Comparison of ENCODE assay signal across 25 mouse cellular contexts in the genomic region with DNA sequence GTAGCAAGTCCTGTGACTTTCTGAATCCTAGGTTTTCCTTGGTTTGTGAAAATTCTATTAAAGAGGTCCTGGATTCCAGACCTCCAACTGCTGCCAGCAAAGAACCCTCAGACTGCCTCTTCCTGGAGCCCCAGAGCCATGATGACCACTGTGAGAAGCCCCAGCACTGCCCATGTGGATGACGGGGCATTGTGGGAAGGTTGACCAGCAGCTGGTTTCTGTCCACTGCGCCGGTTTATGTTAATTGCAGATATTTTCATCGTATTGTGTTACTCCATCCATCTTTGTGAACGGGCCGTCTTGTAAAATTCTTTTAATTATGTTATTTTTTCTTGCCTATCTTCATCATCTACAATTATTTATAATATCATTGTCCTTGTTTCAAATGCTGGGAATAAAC. TPM values are rescaled to one million over a fixed set of nuclear protein-coding genes. Genes with fewer than 3 reads are reported as not detected.
"Had no signal": no experiment of that assay in that cellular context is flagged by ENCODE, and none has a peak within 500 bp of the region (broad histone marks: within the 10 kb centered on the region; RNA-seq: fewer than 3 reads in every experiment).

No protein-coding gene starts in this region.

- H3K27ac ChIP-seq: hindbrain, postnatal 0 days; left cerebral cortex, adult 2 months; liver, embryonic 13.5 days; midbrain, embryonic 10.5 days; midbrain, embryonic 13.5 days; neural tube, embryonic 13.5 days; stomach, embryonic 15.5 days had no signal

- ATAC-seq: hindbrain, postnatal 0 days; inflammation-experienced regulatory T-cells, adult 6 months; intestine, embryonic 16.5 days; midbrain, embryonic 13.5 days; midbrain, embryonic 16.5 days had no signal

- H3K36me3 ChIP-seq: liver, embryonic 13.5 days; midbrain, embryonic 10.5 days; neural tube, embryonic 13.5 days; stomach, embryonic 15.5 days had no signal

- H3K9me3 ChIP-seq: liver, embryonic 13.5 days; megakaryocyte, embryonic 14.5 days; midbrain, embryonic 10.5 days; midbrain, embryonic 13.5 days; neural tube, embryonic 13.5 days; stomach, embryonic 15.5 days had no signal

- H3K4me2 ChIP-seq: liver, embryonic 13.5 days; midbrain, embryonic 13.5 days; neural tube, embryonic 13.5 days; stomach, embryonic 15.5 days had no signal

- H3K4me1 ChIP-seq: liver, embryonic 13.5 days; midbrain, embryonic 10.5 days; neural tube, embryonic 13.5 days had no signal

- DNase-seq: kidney, adult 18-20 months; layer of hippocampus, postnatal 36 days; liver, embryonic 13.5 days; lung, postnatal 36 days; retina, postnatal 1 day; right cerebral cortex, postnatal 25 days; spleen, adult 18-20 months; thymus, postnatal 25 days had no signal

- H3K4me3 ChIP-seq: left cerebral cortex, adult 2 months; liver, embryonic 13.5 days; megakaryocyte, embryonic 14.5 days; midbrain, embryonic 10.5 days; midbrain, embryonic 13.5 days; myocyte; neural tube, embryonic 13.5 days; stomach, embryonic 15.5 days had no signal

- H3K9ac ChIP-seq: liver, embryonic 13.5 days; midbrain, embryonic 13.5 days; neural tube, embryonic 13.5 days; stomach, embryonic 15.5 days had no signal

- H3K27me3 ChIP-seq: liver, embryonic 13.5 days; midbrain, embryonic 13.5 days; neural tube, embryonic 13.5 days; stomach, embryonic 15.5 days had no signal

RNA-seq across cellular contexts. Expression of a gene that starts 52.6 kb away (rescaled TPM):
- polyA plus RNA-seq: hindbrain, postnatal 0 days; inflammation-experienced regulatory T-cells, adult 6 months; intestine, embryonic 16.5 days; kidney, embryonic 16.5 days; limb, embryonic 11.5 days; limb, embryonic 14.5 days; liver, adult 2 months; liver, embryonic 13.5 days; liver, embryonic 16.5 days; midbrain, embryonic 10.5 days; midbrain, embryonic 13.5 days; midbrain, embryonic 16.5 days; myocyte; neural tube, embryonic 13.5 days; stomach, embryonic 15.5 days; thymus, postnatal 0 days had no signal
